Mouse (Mus musculus): ENCODE results near the gene Gm6217.

GRCm38 (mm10) chr1:82975750-82976149, 44.6 kb upstream of the Gm6217 start:
- TF ChIP-seq CTCF (IDR thresholded peaks at IDR 0.05; ENCODE audit: low read depth, low read length) (no peak), POLR2A (IDR thresholded peaks at IDR 0.05; ENCODE audit: extremely low read depth, insufficient read depth, low read length) (no peak)

Measured in liver, adult 2 months (tissue).